Mouse (Mus musculus) intestine, postnatal 0 days (tissue): Measurements from ENCODE around the gene Ccdc162. TPM values are rescaled to one million over a fixed set of nuclear protein-coding genes. Genes with fewer than 3 reads are reported as not detected.

ENCODE experiments used
- ATAC-seq: fragments of 200-750 bp; cut with Nextera tagmentation; 2 replicates; pipeline ENCODE4 v1.8.0; 2017; ENCODE audit warnings: mild to moderate bottlenecking, moderate TSS enrichment, moderate library complexity
- H3K27ac ChIP-seq: fragments of 300-500 bp; sonication (generic); 2 replicates; pipeline ENCODE4 v1.5.1; 2014; ENCODE audit warnings: mild to moderate bottlenecking, low read depth, low read length, moderate library complexity
- H3K27me3 ChIP-seq: fragments of 300-500 bp; sonication (generic); replicated peaks from 2 replicates; pipeline ENCODE4 v1.6.1; 2014; ENCODE audit warnings: low read length, mixed read lengths; ENCODE audit not compliant: control insufficient read depth, insufficient read depth
- H3K36me3 ChIP-seq: fragments of 300-500 bp; sonication (generic); 2 replicates; pipeline ENCODE4 v1.6.1; 2014; ENCODE audit warnings: mild to moderate bottlenecking, moderate library complexity; ENCODE audit not compliant: control insufficient read depth, insufficient read depth
- H3K4me1 ChIP-seq: fragments of 300-500 bp; sonication (generic); replicated peaks from 2 replicates; pipeline ENCODE4 v1.6.1; 2014; ENCODE audit warnings: antibody characterized with exemption, low read length, mixed read lengths; ENCODE audit not compliant: control insufficient read depth, insufficient read depth
- H3K4me2 ChIP-seq: fragments of 300-500 bp; sonication (generic); replicated peaks from 2 replicates; pipeline ENCODE4 v1.6.1; 2014; ENCODE audit warnings: low read depth, mild to moderate bottlenecking, moderate library complexity
- H3K4me3 ChIP-seq: fragments of 300-500 bp; sonication (generic); 2 replicates; pipeline ENCODE4 v1.5.1; 2014; ENCODE audit warnings: low read depth, low read length
- H3K9ac ChIP-seq: fragments of 300-500 bp; sonication (generic); 2 replicates; pipeline ENCODE4 v1.6.1; 2014; ENCODE audit warnings: mild to moderate bottlenecking, low read depth, low read length
- H3K9me3 ChIP-seq: fragments of 300-500 bp; sonication (generic); 2 replicates; pipeline ENCODE4 v1.6.1; 2016; ENCODE audit warnings: mixed run types; ENCODE audit not compliant: control insufficient read depth
- CTCF ChIP-seq: sonication (generic); IDR thresholded peaks from 2 replicates; pipeline ENCODE4 v1.5.1; 2016; ENCODE audit warnings: low read depth, mild to moderate bottlenecking, control low read depth, antibody characterized with exemption, moderate library complexity
- WGBS: fragments of 180-500 bp; shearing (Covaris S2); extraction: QIAGEN DNeasy Blood & Tissue Kit; methylation state at CpG from one replicate; pipeline ENCODE4 v1.1.7; 2014; 5-methylcytosine and 5-hydroxymethylcytosine counted together
- polyA plus RNA-seq: library from polyadenylated mRNA; unstranded; fragments of >200 nt; fragmentation: Nextera tagmentation; extraction: Ambion mirVana; gene quantifications from 2 replicates; pipeline ENCODE4 v1.2.1, GENCODE M21; 2015

Gene Ccdc162
- polyA plus RNA-seq, 1 experiment from 2014 or later: 8.3 TPM

- H3K4me1 ChIP-seq: 0 out of 2 replicates have a peak, but pooled peaks cover 10% of the 10 kb centered on the region
- ATAC-seq: no peak
- no peak overlapping the region for H3K9ac ChIP-seq
- no peak overlapping the region for H3K27ac ChIP-seq
- H3K9me3 ChIP-seq: no peaks in the 10 kb centered on the region
- no peaks in the 10 kb centered on the region for H3K27me3 ChIP-seq
- no peak overlapping the region for H3K4me3 ChIP-seq
- no peak for TF ChIP-seq CTCF
- 70% methylated on average over 2 of the region's 2 CpGs for WGBS
- no peaks in the 10 kb centered on the region for H3K36me3 ChIP-seq
- H3K4me2 ChIP-seq: no peak overlapping the region
Observed at GRCm38 (mm10) chr10:41594957-41595356, 121.5 kb downstream of the Ccdc162 start.

GRCm38 (mm10) chr10:41594433-41594832 lies 122.0 kb downstream of the Ccdc162 start:
- no peak for TF ChIP-seq CTCF
- 0 out of 2 replicates have a peak, but pooled peaks cover 10% of the 10 kb centered on the region for H3K4me1 ChIP-seq
- no peaks in the 10 kb centered on the region for H3K9me3 ChIP-seq
- H3K4me3 ChIP-seq: no peak overlapping the region
- no peak overlapping the region for H3K4me2 ChIP-seq
- H3K27ac ChIP-seq: no peak overlapping the region
- H3K27me3 ChIP-seq: no peaks in the 10 kb centered on the region
- no peak for ATAC-seq
- WGBS: 82% methylated on average over 8 of the region's 8 CpGs
- H3K36me3 ChIP-seq: no peaks in the 10 kb centered on the region
- H3K9ac ChIP-seq: no peak overlapping the region

DNA sequence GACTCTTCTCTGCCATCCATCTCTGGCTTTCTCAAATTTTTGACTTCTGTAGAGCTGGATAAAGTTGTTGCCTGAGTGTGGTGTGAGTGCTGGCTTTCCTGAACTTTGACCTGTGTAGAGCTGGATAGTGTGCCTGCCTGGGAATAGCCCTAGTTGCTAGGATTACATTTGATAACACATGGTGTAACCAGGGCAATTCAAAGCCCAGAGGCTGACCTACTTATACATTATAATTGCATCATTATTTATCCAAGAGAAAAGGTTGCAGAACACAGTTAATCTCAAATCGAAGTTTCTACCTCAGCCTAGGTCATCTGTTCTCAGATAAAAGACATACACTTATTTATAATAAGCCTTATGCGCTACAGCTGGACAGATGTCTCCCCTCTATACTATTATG lies 127.8 kb downstream of the Ccdc162 start:
- 0 out of 2 replicates have a peak, but pooled peaks cover 2% of the 10 kb centered on the region for H3K4me1 ChIP-seq
- TF ChIP-seq CTCF: no peak
- no peak overlapping the region for H3K9ac ChIP-seq
- no peak overlapping the region for H3K4me3 ChIP-seq
- peak; percentile 85 for ATAC-seq
- WGBS: 46% methylated on average over 2 of the region's 2 CpGs
- H3K27ac ChIP-seq: 0 out of 2 replicates have a peak overlapping the region, but pooled peaks have one; percentile 65
- no peaks in the 10 kb centered on the region for H3K27me3 ChIP-seq
- H3K9me3 ChIP-seq: no peaks in the 10 kb centered on the region
- no peaks in the 10 kb centered on the region for H3K36me3 ChIP-seq
- no peak overlapping the region for H3K4me2 ChIP-seq

- peak; percentile 70 for ATAC-seq
- no peaks in the 10 kb centered on the region for H3K9me3 ChIP-seq
- H3K4me2 ChIP-seq: peak overlapping the region; percentile 28; the same call in 1 of the 2 replicates
- TF ChIP-seq CTCF: no peak
- 50% methylated on average over 18 of the region's 18 CpGs for WGBS
- H3K27me3 ChIP-seq: no peaks in the 10 kb centered on the region
- peak overlapping the region; percentile 65 for H3K27ac ChIP-seq
- no peak overlapping the region for H3K4me3 ChIP-seq
- H3K36me3 ChIP-seq: no peaks in the 10 kb centered on the region
- no peak overlapping the region for H3K9ac ChIP-seq
- 0 out of 2 replicates have a peak, but pooled peaks cover 2% of the 10 kb centered on the region for H3K4me1 ChIP-seq
Observed at GRCm38 (mm10) chr10:41586947-41587852, 129.2 kb downstream of the Ccdc162 start.

DNA sequence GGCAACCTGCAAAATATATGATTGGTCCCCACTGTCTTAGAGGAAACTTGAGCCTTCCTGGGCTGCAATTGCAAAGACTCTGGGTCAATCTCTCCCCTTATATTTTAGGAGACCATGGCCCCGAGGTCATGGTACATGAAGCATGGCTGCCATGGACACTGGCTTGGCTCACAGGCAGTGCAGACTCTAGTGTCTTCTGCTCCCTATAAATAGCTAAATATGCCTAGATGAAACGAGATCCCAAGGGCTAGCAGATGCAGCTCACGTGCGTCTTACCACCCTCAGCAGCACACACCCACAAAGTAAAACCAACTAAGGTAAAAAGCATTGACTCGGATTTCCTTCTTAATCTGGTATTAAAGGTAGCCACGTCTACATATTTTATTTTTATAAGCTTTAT lies 133.1 kb downstream of the Ccdc162 start:
- H3K4me3 ChIP-seq: no peak overlapping the region
- H3K27ac ChIP-seq: no peak overlapping the region
- no peak for TF ChIP-seq CTCF
- no peak overlapping the region for H3K9ac ChIP-seq
- 0 out of 2 replicates have a peak, but pooled peaks cover 5% of the 10 kb centered on the region for H3K4me1 ChIP-seq
- no peaks in the 10 kb centered on the region for H3K36me3 ChIP-seq
- WGBS: 73% methylated on average over 6 of the region's 6 CpGs
- H3K4me2 ChIP-seq: no peak overlapping the region
- no peaks in the 10 kb centered on the region for H3K27me3 ChIP-seq
- no peak for ATAC-seq
- no peaks in the 10 kb centered on the region for H3K9me3 ChIP-seq

GRCm38 (mm10) chr10:41582901-41583361 lies 133.5 kb downstream of the Ccdc162 start:
- ATAC-seq: no peak
- Histone ChIP-seq H3K27me3 (no peaks in the 10 kb centered on the region), H3K9ac (no peak overlapping the region), H3K4me3 (no peak overlapping the region), H3K4me1 (0 out of 2 replicates have a peak, but pooled peaks cover 3% of the 10 kb centered on the region), H3K36me3 (no peaks in the 10 kb centered on the region), H3K4me2 (no peak overlapping the region), H3K9me3 (no peaks in the 10 kb centered on the region), H3K27ac (no peak overlapping the region)
- WGBS: 21% methylated on average over 5 of the region's 5 CpGs
- no peak for TF ChIP-seq CTCF
